Mouse (Mus musculus): ENCODE results near the gene Myo18a.

The Myo18a gene

GRCm38 (mm10) chr11:77873116-77873515 lies 110.1 kb downstream of the Myo18a start:
- DNase-seq = no peak

GRCm38 (mm10) chr11:77874685-77875231 lies 111.7 kb downstream of the Myo18a start:
- no peak for DNase-seq

GRCm38 (mm10) chr11:77875269-77875668 lies 112.2 kb downstream of the Myo18a start:
- no peak for DNase-seq

GRCm38 (mm10) chr11:77875847-77876759 lies 113.1 kb downstream of the Myo18a start:
- peak; percentile 82 for DNase-seq

GRCm38 (mm10) chr11:77876760-77877148 lies 113.7 kb downstream of the Myo18a start:
- DNase-seq = no peak

- DNase-seq = no peak
These were observed 121.6 kb downstream of the Myo18a start for GRCm38 (mm10) chr11:77884524-77885245.

- peak; percentile 38 for DNase-seq
These were observed 122.2 kb downstream of the Myo18a start for GRCm38 (mm10) chr11:77885246-77885575.

GRCm38 (mm10) chr11:77887373-77887960 lies 124.4 kb downstream of the Myo18a start:
- DNase-seq = peak; percentile 81

- no peak for DNase-seq
These were observed 125.8 kb downstream of the Myo18a start for GRCm38 (mm10) chr11:77888846-77889245.

- no peak for DNase-seq
These were observed 126.4 kb downstream of the Myo18a start for GRCm38 (mm10) chr11:77889484-77889883.

GRCm38 (mm10) chr11:77890648-77891258 lies 127.7 kb downstream of the Myo18a start:
- no peak for DNase-seq

GRCm38 (mm10) chr11:77892883-77893282 lies 129.8 kb downstream of the Myo18a start:
- DNase-seq = peak; percentile 69

GRCm38 (mm10) chr11:77893283-77893682 lies 130.2 kb downstream of the Myo18a start:
- DNase-seq = no peak

- peak; percentile 98 for DNase-seq
These were observed 131.0 kb downstream of the Myo18a start, which contains the start of gene Pipox for GRCm38 (mm10) chr11:77893787-77894718. Pipox (minus strand) TSS chr11:77894096.

- DNase-seq = no peak
These were observed 131.9 kb downstream of the Myo18a start for GRCm38 (mm10) chr11:77894967-77895366.

GRCm38 (mm10) chr11:77896011-77896410 lies 133.0 kb downstream of the Myo18a start:
- no peak for DNase-seq

- DNase-seq = no peak
These were observed 133.4 kb downstream of the Myo18a start for GRCm38 (mm10) chr11:77896480-77896819.

GRCm38 (mm10) chr11:77896820-77897805 lies 134.1 kb downstream of the Myo18a start:
- DNase-seq = peak; percentile 70

GRCm38 (mm10) chr11:77900187-77900586 lies 137.1 kb downstream of the Myo18a start:
- DNase-seq = no peak

- no peak for DNase-seq
These were observed 137.7 kb downstream of the Myo18a start for GRCm38 (mm10) chr11:77900696-77901095.

Measured in retina, postnatal 1 day (tissue).